Mouse (Mus musculus) neural tube, embryonic 14.5 days (tissue): ENCODE measurements around the gene Sirt7. TPM values are rescaled to one million over a fixed set of nuclear protein-coding genes. Genes with fewer than 3 reads are reported as not detected.

Experiments
- ATAC-seq: fragments of 200-750 bp; cut with Nextera tagmentation; 2 replicates; pipeline ENCODE4 v1.8.0; 2017; ENCODE audit warnings: low read depth, mild to moderate bottlenecking, moderate TSS enrichment, moderate library complexity
- H3K27ac ChIP-seq: fragments of 300-500 bp; sonication (generic); 2 replicates; pipeline ENCODE4 v1.5.1; 2014; ENCODE audit warnings: low read depth, mild to moderate bottlenecking, control low read depth, low read length, moderate library complexity, mixed read lengths
- H3K27me3 ChIP-seq: fragments of 300-500 bp; sonication (generic); 2 replicates; pipeline ENCODE4 v1.6.1; 2014; ENCODE audit warnings: low read length; ENCODE audit not compliant: control insufficient read depth, insufficient read depth
- H3K36me3 ChIP-seq: fragments of 300-500 bp; sonication (generic); 2 replicates; pipeline ENCODE4 v1.6.1; 2014; ENCODE audit warnings: low read length, mixed read lengths; ENCODE audit not compliant: control insufficient read depth, insufficient read depth
- H3K4me1 ChIP-seq: fragments of 300-500 bp; sonication (generic); 2 replicates; pipeline ENCODE4 v1.6.1; 2014; ENCODE audit warnings: low read length; ENCODE audit not compliant: control insufficient read depth, insufficient read depth
- H3K4me2 ChIP-seq: fragments of 300-500 bp; sonication (generic); 2 replicates; pipeline ENCODE4 v1.6.1; 2014; ENCODE audit warnings: mild to moderate bottlenecking, low read depth, low read length, control low read depth
- H3K4me3 ChIP-seq: fragments of 300-500 bp; sonication (generic); 2 replicates; pipeline ENCODE4 v1.5.1; 2014; ENCODE audit warnings: low read depth, low read length, control low read depth, mixed read lengths
- H3K9ac ChIP-seq: fragments of 300-500 bp; sonication (generic); replicated peaks from 2 replicates; pipeline ENCODE4 v1.6.1; 2014; ENCODE audit warnings: low read depth, mild to moderate bottlenecking, control low read depth, low read length, mixed read lengths
- H3K9me3 ChIP-seq: fragments of 300-500 bp; sonication (generic); 2 replicates; pipeline ENCODE4 v1.6.1; 2016; ENCODE audit warnings: low read length; ENCODE audit not compliant: control insufficient read depth
- WGBS: fragments of 180-500 bp; shearing (Covaris S2); extraction: QIAGEN DNeasy Blood & Tissue Kit; methylation state at CpG from one replicate; pipeline ENCODE4 v1.1.7; 2014; 5-methylcytosine and 5-hydroxymethylcytosine counted together
- polyA plus RNA-seq: library from polyadenylated mRNA; unstranded; fragments of >200 nt; fragmentation: Nextera tagmentation; extraction: Ambion mirVana; gene quantifications from 2 replicates; pipeline ENCODE4 v1.2.1, GENCODE M21; 2014

Sirt7 gene
- polyA plus RNA-seq, 1 experiment from 2014 or later = 42.8 TPM

DNA sequence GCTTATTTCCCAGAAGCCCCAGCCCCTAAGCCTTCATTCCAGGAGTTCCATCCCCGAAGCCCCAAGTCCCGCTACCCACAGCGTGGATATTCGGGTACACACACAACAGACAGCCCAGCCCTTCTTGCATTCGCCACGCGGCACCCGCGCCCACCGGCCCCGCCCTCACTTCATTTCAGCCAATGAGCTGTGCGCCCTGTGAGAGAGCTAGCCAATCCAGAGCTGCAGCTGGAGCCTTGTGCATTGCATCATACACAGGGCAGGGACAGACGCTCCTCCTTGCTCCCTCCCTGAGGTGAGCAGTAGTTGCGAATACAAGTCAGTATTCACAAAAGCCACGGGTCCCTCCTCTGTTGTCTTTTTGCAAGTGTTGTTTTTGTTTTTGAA is 18.6 kb upstream of the Sirt7 start, which contains the start of gene Pycr1:
Gene Pycr1, minus strand, starts transcription at position 169 of the 387 bp plus-strand sequence.
- Histone ChIP-seq H3K27ac (peak within 1 kb of the TSS; percentile 30; the same call in 1 of the 2 replicates), H3K4me3 (peak within 1 kb of the TSS; percentile 39), H3K4me2 (peak within 1 kb of the TSS; percentile 94), H3K9ac (peak within 1 kb of the TSS; percentile 74), H3K4me1 (peaks cover 17% of the 10 kb centered on the region; the same call in 1 of the 2 replicates), H3K27me3 (no peaks in the 10 kb centered on the region), H3K9me3 (no peaks in the 10 kb centered on the region), H3K36me3 (no peaks in the 10 kb centered on the region)
- ATAC-seq = peak; percentile 99
- 0% methylated on average over 15 of the region's 15 CpGs for WGBS

GRCm38 (mm10) chr11:120642939-120643600 is 18.0 kb upstream of the Sirt7 start:
- Histone ChIP-seq H3K4me1 (peaks cover 14% of the 10 kb centered on the region; the same call in 1 of the 2 replicates), H3K9ac (peak overlapping the region; percentile 74), H3K4me2 (peak overlapping the region; percentile 94), H3K4me3 (peak overlapping the region; percentile 39), H3K27me3 (no peaks in the 10 kb centered on the region), H3K9me3 (no peaks in the 10 kb centered on the region), H3K27ac (peak overlapping the region; percentile 30; the same call in 1 of the 2 replicates), H3K36me3 (no peaks in the 10 kb centered on the region)
- WGBS = under 1% methylated on average over 18 of the region's 18 CpGs
- peak; percentile 52 for ATAC-seq

DNA sequence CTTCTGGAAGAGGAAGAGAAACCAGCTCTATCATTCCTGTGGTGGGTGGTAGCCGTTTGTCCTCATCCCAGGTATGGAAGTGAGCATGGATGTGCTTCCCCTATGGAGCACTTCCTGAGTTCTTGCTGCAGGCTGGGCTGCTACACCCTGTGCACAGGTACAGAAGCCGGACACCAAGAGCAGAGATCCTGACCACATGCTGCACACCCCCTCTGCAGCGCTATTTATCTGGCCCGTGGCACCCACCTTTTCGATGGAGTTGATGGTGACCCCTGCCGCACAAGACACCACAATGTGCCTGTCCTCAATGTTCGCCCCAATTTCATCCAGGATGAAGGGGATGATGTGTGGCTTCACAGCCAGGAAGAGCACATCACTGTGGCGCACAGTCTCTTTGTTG is 16.8 kb upstream of the Sirt7 start:
- H3K27me3 ChIP-seq = no peaks in the 10 kb centered on the region
- H3K4me1 ChIP-seq = peaks cover 10% of the 10 kb centered on the region; the same call in 1 of the 2 replicates
- no peak for ATAC-seq
- no peak overlapping the region for H3K27ac ChIP-seq
- WGBS = 84% methylated on average over 8 of the region's 8 CpGs
- no peak overlapping the region for H3K4me3 ChIP-seq
- no peaks in the 10 kb centered on the region for H3K9me3 ChIP-seq
- H3K9ac ChIP-seq = no peak overlapping the region
- no peaks in the 10 kb centered on the region for H3K36me3 ChIP-seq
- no peak overlapping the region for H3K4me2 ChIP-seq

- no peak overlapping the region for H3K27ac ChIP-seq
- H3K9me3 ChIP-seq = no peaks in the 10 kb centered on the region
- H3K4me1 ChIP-seq = peaks cover 10% of the 10 kb centered on the region; the same call in 1 of the 2 replicates
- H3K4me2 ChIP-seq = no peak overlapping the region
- H3K9ac ChIP-seq = no peak overlapping the region
- no peaks in the 10 kb centered on the region for H3K27me3 ChIP-seq
- H3K4me3 ChIP-seq = no peak overlapping the region
- no peaks in the 10 kb centered on the region for H3K36me3 ChIP-seq
- 68% methylated on average over 9 of the region's 9 CpGs for WGBS
- ATAC-seq = no peak
Observed at GRCm38 (mm10) chr11:120641255-120641654, 16.2 kb upstream of the Sirt7 start.

- Histone ChIP-seq H3K9ac (no peak overlapping the region), H3K4me2 (no peak overlapping the region), H3K9me3 (no peaks in the 10 kb centered on the region), H3K4me3 (no peak overlapping the region), H3K27ac (no peak overlapping the region), H3K27me3 (no peaks in the 10 kb centered on the region), H3K36me3 (no peaks in the 10 kb centered on the region), H3K4me1 (peaks cover 13% of the 10 kb centered on the region)
- 80% methylated on average over 5 of the region's 5 CpGs for WGBS
- ATAC-seq = no peak
Observed at GRCm38 (mm10) chr11:120634810-120635209, 9.8 kb upstream of the Sirt7 start.

GRCm38 (mm10) chr11:120633520-120634343 is 8.7 kb upstream of the Sirt7 start, which contains the start of gene Mafg:
TSS of gene Mafg (minus strand) at chr11:120633600.
- Histone ChIP-seq H3K4me2 (peak within 1 kb of the TSS; percentile 97), H3K27me3 (no peaks in the 10 kb centered on the region), H3K9me3 (no peaks in the 10 kb centered on the region), H3K27ac (peak within 1 kb of the TSS; percentile 87), H3K4me3 (peak within 1 kb of the TSS; percentile 88), H3K4me1 (peaks cover 15% of the 10 kb centered on the region), H3K9ac (peak within 1 kb of the TSS; percentile 93), H3K36me3 (0 out of 2 replicates have a peak, but pooled peaks cover 5% of the 10 kb centered on the region)
- peak; percentile 93 for ATAC-seq
- 10% methylated on average over 58 of the region's 58 CpGs for WGBS

GRCm38 (mm10) chr11:120632559-120633519 is 7.8 kb upstream of the Sirt7 start:
- H3K4me1 ChIP-seq = peaks cover 15% of the 10 kb centered on the region
- no peaks in the 10 kb centered on the region for H3K9me3 ChIP-seq
- peak; percentile 83 for ATAC-seq
- H3K27ac ChIP-seq = peak overlapping the region; percentile 87
- under 1% methylated on average over 55 of the region's 116 CpGs for WGBS
- no peaks in the 10 kb centered on the region for H3K27me3 ChIP-seq
- peak overlapping the region; percentile 93 for H3K9ac ChIP-seq
- peak overlapping the region; percentile 97 for H3K4me2 ChIP-seq
- H3K4me3 ChIP-seq = peak overlapping the region; percentile 88
- 0 out of 2 replicates have a peak, but pooled peaks cover 5% of the 10 kb centered on the region for H3K36me3 ChIP-seq

GRCm38 (mm10) chr11:120631726-120632448 is 6.8 kb upstream of the Sirt7 start:
- H3K27ac ChIP-seq = no peak overlapping the region
- WGBS = 61% methylated on average over 4 of the region's 4 CpGs

More at GRCm38 (mm10) chr11:120631726-120632448, 6.8 kb upstream of the Sirt7 start:
- peak overlapping the region; percentile 97 for H3K4me2 ChIP-seq
- 0 out of 2 replicates have a peak, but pooled peaks cover 11% of the 10 kb centered on the region for H3K36me3 ChIP-seq
- H3K27me3 ChIP-seq = no peaks in the 10 kb centered on the region
- peaks cover 15% of the 10 kb centered on the region for H3K4me1 ChIP-seq
- peak overlapping the region; percentile 88 for H3K4me3 ChIP-seq
- H3K9ac ChIP-seq = peak overlapping the region; percentile 93
- ATAC-seq = no peak
- H3K9me3 ChIP-seq = no peaks in the 10 kb centered on the region
